Mouse (Mus musculus): ENCODE measurements around the gene D1Pas1. TPM values are rescaled to one million over a fixed set of nuclear protein-coding genes. Genes with fewer than 3 reads are reported as not detected.

D1Pas1 gene
- total and polyA plus RNA-seq, 3 experiments: 0.27 TPM; not detected in 2

DNA sequence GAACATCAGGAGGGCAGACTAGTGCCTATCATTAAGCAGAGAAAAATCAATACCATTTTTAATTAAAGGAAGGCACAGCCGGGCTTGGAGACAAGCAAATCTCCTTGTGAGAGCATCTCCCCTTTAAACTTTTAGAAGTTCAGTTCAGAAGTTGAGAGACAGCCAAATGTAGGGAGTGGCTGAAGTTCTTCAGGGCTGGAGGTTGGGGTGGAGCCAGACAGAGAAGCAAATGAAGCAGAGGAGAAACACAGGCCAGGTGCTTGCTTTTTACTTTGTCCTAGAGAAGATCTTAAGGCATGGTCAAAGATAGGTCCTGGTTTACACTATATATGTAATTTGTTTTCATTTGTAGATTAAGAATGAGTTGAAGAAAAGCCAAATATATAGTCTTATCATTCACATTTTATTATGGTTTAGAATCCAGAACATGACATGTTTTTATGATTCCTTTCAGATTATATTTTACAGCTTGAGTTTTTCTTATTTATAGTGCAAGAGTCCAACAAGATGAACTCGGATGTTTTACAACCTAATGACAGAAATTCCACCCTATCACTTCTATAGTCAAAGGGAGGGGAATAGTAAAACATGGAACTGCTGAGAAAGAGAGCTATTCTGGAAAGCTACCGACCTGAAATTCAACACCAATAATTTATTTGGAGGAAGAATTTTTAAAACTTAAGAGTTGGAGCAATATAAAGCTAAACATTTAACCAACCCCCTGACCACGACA, 2.9 kb upstream of the D1Pas1 start:
- TF ChIP-seq GATA2 (IDR thresholded peaks at IDR 0.05; ENCODE audit: borderline replicate concordance, low read depth, low read length): no peak
- TF ChIP-seq CTCF (IDR thresholded peaks at IDR 0.05; ENCODE audit: low read depth, low read length): no peak
- TF ChIP-seq GATA1 (IDR thresholded peaks at IDR 0.05; ENCODE audit: borderline replicate concordance, low read length): no peak
- no peak for TF ChIP-seq POLR2AphosphoS5 (IDR thresholded peaks at IDR 0.05; ENCODE audit: insufficient replicate concordance, low read depth, low read length)
- no peak for TF ChIP-seq TAL1 (conservative IDR thresholded peaks at IDR 0.05; ENCODE audit: low read depth, low read length)
- Histone ChIP-seq H3K4me1 (ENCODE audit: insufficient read depth, low read depth, low read length) (no peaks in the 10 kb centered on the region), H3K27me3 (ENCODE audit: insufficient read depth, low read length) (no peaks in the 10 kb centered on the region), H3K4me3 (ENCODE audit: low read depth, low read length) (no peak overlapping the region), H3K9me3 (replicated peaks) (peaks cover 54% of the 10 kb centered on the region), H3K36me3 (replicated peaks) (no peaks in the 10 kb centered on the region)
- ATAC-seq (ENCODE audit: extremely low read depth, insufficient number of reproducible peaks, low FRiP score, poor library complexity, severe bottlenecking) (no peak), DNase-seq (ENCODE audit: low spot score) (no peak)

DNA sequence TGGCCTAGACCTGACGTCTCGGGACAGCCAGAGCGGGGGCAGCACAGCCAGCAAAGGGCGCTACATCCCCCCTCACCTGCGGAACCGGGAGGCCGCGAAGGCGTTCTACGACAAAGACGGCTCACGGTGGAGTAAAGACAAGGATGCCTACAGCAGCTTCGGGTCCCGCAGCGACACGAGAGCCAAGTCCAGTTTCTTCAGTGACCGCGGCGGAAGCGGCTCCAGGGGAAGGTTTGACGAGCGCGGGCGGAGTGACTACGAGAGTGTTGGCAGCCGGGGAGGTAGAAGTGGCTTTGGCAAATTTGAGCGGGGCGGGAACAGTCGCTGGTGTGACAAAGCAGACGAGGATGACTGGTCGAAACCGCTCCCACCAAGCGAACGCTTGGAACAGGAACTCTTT, 710 bp downstream of the D1Pas1 start:
- Histone ChIP-seq H3K4me1 (ENCODE audit: insufficient read depth, low read depth, low read length) (no peaks in the 10 kb centered on the region), H3K4me3 (ENCODE audit: low read depth, low read length) (peak overlapping the region; percentile 18; the same call in 1 of the 2 replicates), H3K27me3 (ENCODE audit: insufficient read depth, low read length) (no peaks in the 10 kb centered on the region), H3K36me3 (replicated peaks) (no peaks in the 10 kb centered on the region), H3K9me3 (replicated peaks) (peaks cover 41% of the 10 kb centered on the region)
- TF ChIP-seq POLR2AphosphoS5 (IDR thresholded peaks at IDR 0.05; ENCODE audit: insufficient replicate concordance, low read depth, low read length) (no peak), GATA2 (IDR thresholded peaks at IDR 0.05; ENCODE audit: borderline replicate concordance, low read depth, low read length) (no peak), CTCF (IDR thresholded peaks at IDR 0.05; ENCODE audit: low read depth, low read length) (no peak), TAL1 (conservative IDR thresholded peaks at IDR 0.05; ENCODE audit: low read depth, low read length) (no peak), GATA1 (IDR thresholded peaks at IDR 0.05; ENCODE audit: borderline replicate concordance, low read length) (no peak)
- no peak for DNase-seq (ENCODE audit: low spot score)
- no peak for ATAC-seq (ENCODE audit: extremely low read depth, insufficient number of reproducible peaks, low FRiP score, poor library complexity, severe bottlenecking)

DNA sequence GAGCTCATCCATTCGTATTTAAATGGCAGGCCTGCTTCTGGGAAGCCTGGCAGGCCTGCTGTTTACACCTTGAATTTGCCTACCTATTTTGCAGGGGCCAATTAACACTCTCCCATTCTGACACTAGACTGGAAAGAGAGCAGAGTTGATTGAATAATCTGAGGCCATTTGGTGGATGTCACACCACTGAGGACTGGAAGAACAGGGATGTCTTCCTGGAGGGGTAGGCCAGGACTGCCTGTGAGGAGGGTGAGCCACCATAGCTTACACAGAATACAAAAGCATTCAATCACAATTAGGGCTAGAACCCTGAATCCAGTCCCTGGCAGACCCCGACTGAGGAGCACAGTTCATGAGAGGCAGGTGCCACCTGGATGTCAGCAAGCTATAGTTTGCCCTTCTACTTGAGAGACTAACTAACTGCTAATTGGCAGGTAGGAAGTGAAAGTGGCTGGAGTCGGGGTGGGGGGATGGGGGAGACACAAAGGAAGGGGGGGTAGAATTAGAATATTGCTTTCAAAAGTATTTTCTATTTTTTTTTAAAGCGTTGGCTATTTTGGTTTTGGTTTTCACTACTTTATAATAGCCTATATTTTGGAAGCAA, 9.8 kb downstream of the D1Pas1 start:
- no peaks in the 10 kb centered on the region for H3K27me3 ChIP-seq (ENCODE audit: insufficient read depth, low read length)
- H3K9me3 ChIP-seq (replicated peaks): peaks cover 50% of the 10 kb centered on the region
- no peaks in the 10 kb centered on the region for H3K4me1 ChIP-seq (ENCODE audit: insufficient read depth, low read depth, low read length)
- H3K36me3 ChIP-seq (replicated peaks): no peaks in the 10 kb centered on the region
- DNase-seq (ENCODE audit: low spot score) (no peak), ATAC-seq (ENCODE audit: extremely low read depth, insufficient number of reproducible peaks, low FRiP score, poor library complexity, severe bottlenecking) (no peak)
- no peak overlapping the region for H3K4me3 ChIP-seq (ENCODE audit: low read depth, low read length)
- TF ChIP-seq GATA1 (IDR thresholded peaks at IDR 0.05; ENCODE audit: borderline replicate concordance, low read length): no peak
- no peak for TF ChIP-seq TAL1 (conservative IDR thresholded peaks at IDR 0.05; ENCODE audit: low read depth, low read length)
- TF ChIP-seq GATA2 (IDR thresholded peaks at IDR 0.05; ENCODE audit: borderline replicate concordance, low read depth, low read length): no peak
- no peak for TF ChIP-seq POLR2AphosphoS5 (IDR thresholded peaks at IDR 0.05; ENCODE audit: insufficient replicate concordance, low read depth, low read length)
- no peak for TF ChIP-seq CTCF (IDR thresholded peaks at IDR 0.05; ENCODE audit: low read depth, low read length)

DNA sequence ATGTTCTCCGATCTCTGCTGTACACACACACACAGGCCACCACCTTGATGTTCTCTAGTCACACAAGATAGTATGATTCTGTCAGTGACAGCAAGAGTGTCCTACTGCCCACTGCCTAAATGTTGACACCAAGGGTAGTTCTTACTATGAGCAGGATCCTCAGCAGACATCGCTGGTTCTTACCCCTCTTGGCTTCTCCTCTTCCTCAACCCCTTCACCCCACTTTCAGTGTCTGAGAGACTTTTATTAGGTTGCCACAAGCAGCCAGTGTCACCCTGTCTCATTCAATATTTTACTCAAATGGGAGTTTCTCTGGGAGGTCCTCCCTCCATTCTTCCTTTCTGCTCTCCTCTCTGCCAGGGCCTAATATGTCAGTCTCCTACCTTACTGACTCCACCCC, 10.6 kb downstream of the D1Pas1 start:
- H3K9me3 ChIP-seq (replicated peaks): peaks cover 54% of the 10 kb centered on the region
- no peak for DNase-seq (ENCODE audit: low spot score)
- no peak overlapping the region for H3K4me3 ChIP-seq (ENCODE audit: low read depth, low read length)
- no peaks in the 10 kb centered on the region for H3K4me1 ChIP-seq (ENCODE audit: insufficient read depth, low read depth, low read length)
- no peaks in the 10 kb centered on the region for H3K36me3 ChIP-seq (replicated peaks)
- H3K27me3 ChIP-seq (ENCODE audit: insufficient read depth, low read length): no peaks in the 10 kb centered on the region
- TF ChIP-seq GATA2 (IDR thresholded peaks at IDR 0.05; ENCODE audit: borderline replicate concordance, low read depth, low read length): no peak
- no peak for ATAC-seq (ENCODE audit: extremely low read depth, insufficient number of reproducible peaks, low FRiP score, poor library complexity, severe bottlenecking)

DNA sequence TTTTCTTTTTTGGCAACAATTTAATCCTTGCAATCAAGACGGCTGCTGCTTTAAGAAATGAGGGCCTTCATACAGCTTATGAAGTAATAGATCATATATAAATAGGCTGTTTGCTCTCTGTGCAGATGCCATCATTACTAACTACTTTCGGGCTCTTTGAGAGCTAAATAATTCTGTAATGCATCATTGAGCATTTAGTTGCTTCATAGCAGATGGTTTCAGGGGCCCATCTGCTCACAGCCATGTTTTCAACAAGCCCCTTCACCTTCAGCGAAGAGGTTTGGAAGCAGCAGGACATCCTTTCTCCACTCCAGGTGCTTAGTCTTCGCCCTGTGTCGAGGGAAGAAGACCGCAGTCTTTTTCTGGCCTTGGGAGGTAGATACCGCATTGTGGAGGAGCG, 12.2 kb downstream of the D1Pas1 start:
- Histone ChIP-seq H3K9me3 (replicated peaks) (peaks cover 52% of the 10 kb centered on the region), H3K27me3 (ENCODE audit: insufficient read depth, low read length) (no peaks in the 10 kb centered on the region), H3K4me1 (ENCODE audit: insufficient read depth, low read depth, low read length) (no peaks in the 10 kb centered on the region), H3K4me3 (ENCODE audit: low read depth, low read length) (no peak overlapping the region), H3K36me3 (replicated peaks) (no peaks in the 10 kb centered on the region)
- DNase-seq (ENCODE audit: low spot score) (no peak), ATAC-seq (ENCODE audit: extremely low read depth, insufficient number of reproducible peaks, low FRiP score, poor library complexity, severe bottlenecking) (no peak)
- TF ChIP-seq POLR2AphosphoS5 (IDR thresholded peaks at IDR 0.05; ENCODE audit: insufficient replicate concordance, low read depth, low read length): no peak
- no peak for TF ChIP-seq CTCF (IDR thresholded peaks at IDR 0.05; ENCODE audit: low read depth, low read length)
- TF ChIP-seq GATA1 (IDR thresholded peaks at IDR 0.05; ENCODE audit: borderline replicate concordance, low read length): no peak
- no peak for TF ChIP-seq TAL1 (conservative IDR thresholded peaks at IDR 0.05; ENCODE audit: low read depth, low read length)
- no peak for TF ChIP-seq GATA2 (IDR thresholded peaks at IDR 0.05; ENCODE audit: borderline replicate concordance, low read depth, low read length)

DNA sequence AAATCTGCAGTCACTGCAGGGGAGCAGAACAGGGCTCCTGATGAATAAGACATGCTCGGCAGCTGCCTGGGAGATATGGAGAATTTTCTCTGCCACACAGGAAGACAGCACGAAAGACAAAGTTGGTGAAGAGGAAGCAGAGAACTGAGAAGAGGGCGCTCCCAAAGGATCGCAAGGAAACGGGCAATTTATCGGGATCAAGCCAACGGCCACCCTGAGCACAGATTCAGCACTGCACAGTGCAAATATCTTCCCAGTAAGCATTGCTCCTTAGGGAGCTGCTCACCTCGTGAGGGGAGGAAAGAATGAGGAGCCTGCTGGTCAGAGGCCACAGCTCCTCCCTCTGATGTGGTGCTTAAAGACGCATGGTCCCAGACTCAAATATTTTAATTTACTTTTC, 13.3 kb downstream of the D1Pas1 start:
- H3K4me1 ChIP-seq (ENCODE audit: insufficient read depth, low read depth, low read length): no peaks in the 10 kb centered on the region
- DNase-seq (ENCODE audit: low spot score): no peak
- H3K4me3 ChIP-seq (ENCODE audit: low read depth, low read length): no peak overlapping the region
- H3K27me3 ChIP-seq (ENCODE audit: insufficient read depth, low read length): no peaks in the 10 kb centered on the region
- ATAC-seq (ENCODE audit: extremely low read depth, insufficient number of reproducible peaks, low FRiP score, poor library complexity, severe bottlenecking): no peak
- H3K9me3 ChIP-seq (replicated peaks): peaks cover 50% of the 10 kb centered on the region
- H3K36me3 ChIP-seq (replicated peaks): no peaks in the 10 kb centered on the region
- TF ChIP-seq TAL1 (conservative IDR thresholded peaks at IDR 0.05; ENCODE audit: low read depth, low read length) (no peak), GATA2 (IDR thresholded peaks at IDR 0.05; ENCODE audit: borderline replicate concordance, low read depth, low read length) (no peak), POLR2AphosphoS5 (IDR thresholded peaks at IDR 0.05; ENCODE audit: insufficient replicate concordance, low read depth, low read length) (no peak)

Data from G1E (cell line).